ENCODE assay signal across 22 mouse cellular contexts in the genomic region with DNA sequence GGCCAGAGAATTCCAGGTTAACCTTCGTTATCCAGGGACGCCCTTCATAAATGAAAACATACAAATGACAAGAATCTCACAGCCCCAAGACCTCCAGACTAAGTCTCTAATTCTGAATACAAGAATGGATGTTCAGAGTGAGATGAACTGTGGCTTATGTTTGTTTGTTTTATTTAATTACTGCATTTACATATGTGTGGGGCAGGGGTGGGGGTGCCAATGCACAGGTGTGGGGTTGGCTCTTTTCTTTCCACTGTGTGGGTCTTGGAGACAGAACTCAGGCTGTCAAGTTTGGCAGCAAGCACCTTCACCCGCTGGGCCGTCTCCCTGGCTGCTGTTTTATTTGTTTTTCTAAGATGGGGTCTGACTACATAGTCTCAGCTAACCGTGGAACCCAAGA. TPM values are rescaled to one million over a fixed set of nuclear protein-coding genes. Genes with fewer than 3 reads are reported as not detected.
DNase-seq lines count a peak whose midpoint lies in the region; ATAC-seq and TF ChIP-seq lines count a peak whose summit lies in the region.
"Had no signal": no experiment of that assay in that cellular context is flagged by ENCODE, and none has a peak within 500 bp of the region (broad histone marks: within the 10 kb centered on the region; RNA-seq: fewer than 3 reads in every experiment).

No protein-coding gene starts in this region.

- no peak overlapping the region for H3K4me3 ChIP-seq in heart, embryonic 12.5 days
- H3K4me3 ChIP-seq in liver, embryonic 12.5 days: no peak overlapping the region
- no peak overlapping the region for H3K4me3 ChIP-seq in liver, embryonic 11.5 days (ENCODE audit: low read depth, low read length)
- peak overlapping the region; percentile 50; the same call in 1 of the 2 replicates for H3K4me3 ChIP-seq in E14TG2a.4 (replicated peaks; ENCODE audit: low read length)
- H3K4me3 ChIP-seq in ES-E14 (ENCODE audit: insufficient read depth in 1 of 2, low read depth in 1 of 2, low read length in 2 of 2, poor library complexity in 1 of 2, severe bottlenecking in 1 of 2): no peak overlapping the region; a peak in 1 of 4 replicates
- no peak overlapping the region for H3K4me3 ChIP-seq in gastrocnemius, adult 2 months
- H3K4me3 ChIP-seq: forebrain, embryonic 13.5 days; heart, embryonic 15.5 days had no signal

- no peak for ATAC-seq in heart, embryonic 12.5 days (ENCODE audit: insufficient number of reproducible peaks, low FRiP score)
- ATAC-seq in liver, embryonic 12.5 days: no peak
- no peak for ATAC-seq in liver, embryonic 11.5 days (replicated peaks; ENCODE audit: low FRiP score)
- no peak for ATAC-seq in inflammation-experienced regulatory T-cells, adult 6 months
- ATAC-seq: forebrain, embryonic 13.5 days; forebrain, postnatal 0 days had no signal

- in situ Hi-C loops in ES-E14 (cut with MboI; ENCODE audit: low sequenced_read_pairs in 2 of 2, unreplicated experiment in 2 of 2): no loop called here

- no peak for TF ChIP-seq CTCF in E14TG2a.4 (conservative IDR thresholded peaks at IDR 0.05; ENCODE audit: low read length)
- no peak for TF ChIP-seq CTCF in gastrocnemius, adult 2 months (IDR thresholded peaks at IDR 0.05)

- DNase-seq in heart, adult 18-20 months: no peak
- no peak for DNase-seq in liver, embryonic 11.5 days (ENCODE audit: low spot score)
- DNase-seq in ES-E14 (ENCODE audit: low read depth, low spot score): no peak
- DNase-seq in gastrocnemius, adult 2 months: no peak
- DNase-seq: adrenal gland, adult 2 months; adrenal gland, postnatal 25 days; cerebellum, adult 18-20 months; cerebellum, adult 9-11 months; cerebellum, postnatal 36 days; forebrain, postnatal 0 days; gastrocnemius, postnatal 25 days; heart, postnatal 14 days had no signal

- H3K27me3 ChIP-seq in heart, embryonic 12.5 days (replicated peaks): no peaks in the 10 kb centered on the region
- H3K27me3 ChIP-seq in liver, embryonic 12.5 days (replicated peaks): no peaks in the 10 kb centered on the region; the same call in 1 of the 2 replicates
- no peaks in the 10 kb centered on the region for H3K27me3 ChIP-seq in liver, embryonic 11.5 days (replicated peaks; ENCODE audit: control insufficient read depth, insufficient read depth, low read length)
- no peaks in the 10 kb centered on the region for H3K27me3 ChIP-seq in E14TG2a.4 (ENCODE audit: insufficient read depth, low read length)
- H3K27me3 ChIP-seq: forebrain, embryonic 13.5 days; heart, embryonic 15.5 days had no signal

- no peak overlapping the region for H3K9ac ChIP-seq in heart, embryonic 12.5 days
- H3K9ac ChIP-seq in liver, embryonic 12.5 days: no peak overlapping the region
- no peak overlapping the region; the same call in 1 of the 2 replicates for H3K9ac ChIP-seq in liver, embryonic 11.5 days (ENCODE audit: low read depth, low read length)
- peak overlapping the region; percentile 4; the same call in 1 of the 2 replicates for H3K9ac ChIP-seq in ES-E14 (ENCODE audit: insufficient read depth, low read depth, low read length, poor library complexity, severe bottlenecking)
- H3K9ac ChIP-seq: forebrain, embryonic 13.5 days; forebrain, postnatal 0 days; heart, embryonic 15.5 days; hindbrain, embryonic 14.5 days had no signal

- WGBS in heart, embryonic 12.5 days: 55% methylated on average over 5 of the region's 5 CpGs
- 72% methylated on average over 5 of the region's 5 CpGs for whole genome bisulfite sequencing in liver, embryonic 12.5 days (ENCODE audit: insufficient replicate concordance)
- WGBS in liver, embryonic 11.5 days: 65% methylated on average over 5 of the region's 5 CpGs

- peaks cover 47% of the 10 kb centered on the region for H3K36me3 ChIP-seq in heart, embryonic 12.5 days
- H3K36me3 ChIP-seq in liver, embryonic 12.5 days: peaks cover 25% of the 10 kb centered on the region
- H3K36me3 ChIP-seq in liver, embryonic 11.5 days (ENCODE audit: control insufficient read depth, insufficient read depth, low read length): peaks cover 16% of the 10 kb centered on the region; the same call in 1 of the 2 replicates
- H3K36me3 ChIP-seq in E14TG2a.4 (ENCODE audit: insufficient read depth, low read length) (peaks cover 63% of the 10 kb centered on the region), ES-E14 (ENCODE audit: control insufficient read depth, insufficient read depth, low read length, poor library complexity, severe bottlenecking) (peaks cover 44% of the 10 kb centered on the region)

- intact Hi-C loops in gastrocnemius, adult 2 months (cut with DNase I): no loop called here

- H3K27ac ChIP-seq in heart, embryonic 12.5 days (ENCODE audit: poor library complexity, severe bottlenecking): 0 out of 2 replicates have a peak overlapping the region, but pooled peaks have one; percentile 11
- peak overlapping the region; percentile 8; the same call in 1 of the 2 replicates for H3K27ac ChIP-seq in liver, embryonic 12.5 days
- no peak overlapping the region; the same call in 1 of the 2 replicates for H3K27ac ChIP-seq in liver, embryonic 11.5 days (ENCODE audit: low read depth, low read length)
- H3K27ac ChIP-seq in ES-E14 (ENCODE audit: insufficient read depth, low read depth, low read length, poor library complexity, severe bottlenecking): peak overlapping the region; percentile 77; the same call in 1 of the 2 replicates
- no peak overlapping the region for H3K27ac ChIP-seq in gastrocnemius, adult 2 months
- H3K27ac ChIP-seq: forebrain, embryonic 13.5 days; hindbrain, embryonic 14.5 days had no signal

- peaks cover 60% of the 10 kb centered on the region for H3K4me1 ChIP-seq in heart, embryonic 12.5 days (replicated peaks)
- H3K4me1 ChIP-seq in liver, embryonic 12.5 days: peaks cover 72% of the 10 kb centered on the region
- H3K4me1 ChIP-seq in liver, embryonic 11.5 days (replicated peaks; ENCODE audit: control insufficient read depth, insufficient read depth, low read length): peaks cover 52% of the 10 kb centered on the region
- H3K4me1 ChIP-seq in E14TG2a.4 (replicated peaks; ENCODE audit: low read depth, low read length) (peaks cover 85% of the 10 kb centered on the region), ES-E14 (ENCODE audit: control insufficient read depth in 2 of 2, insufficient read depth in 2 of 2, low read length in 2 of 2, poor library complexity in 1 of 2) (peaks cover 13 to 33% of the 10 kb centered on the region in 2 experiments)

- H3K4me2 ChIP-seq in heart, embryonic 12.5 days: no peak overlapping the region
- H3K4me2 ChIP-seq in liver, embryonic 12.5 days: no peak overlapping the region
- no peak overlapping the region for H3K4me2 ChIP-seq in liver, embryonic 11.5 days
- H3K4me2 ChIP-seq: forebrain, embryonic 13.5 days; heart, embryonic 15.5 days; hindbrain, embryonic 14.5 days had no signal

- no peaks in the 10 kb centered on the region for H3K9me3 ChIP-seq in heart, embryonic 12.5 days (replicated peaks)
- H3K9me3 ChIP-seq in liver, embryonic 12.5 days (replicated peaks): no peaks in the 10 kb centered on the region
- no peaks in the 10 kb centered on the region for H3K9me3 ChIP-seq in liver, embryonic 11.5 days (ENCODE audit: control insufficient read depth, low read length)
- H3K9me3 ChIP-seq in E14TG2a.4 (ENCODE audit: low read length) (no peaks in the 10 kb centered on the region), ES-E14 (ENCODE audit: control insufficient read depth, insufficient read depth, low read depth, low read length) (no peaks in the 10 kb centered on the region)
- H3K9me3 ChIP-seq: forebrain, embryonic 13.5 days; heart, embryonic 15.5 days had no signal

RNA-seq across cellular contexts. Expression of gene Nectin2, which starts 7.8 kb away (rescaled TPM):
- polyA plus RNA-seq in heart, embryonic 12.5 days (2016; fragmentation: Nextera tagmentation; extraction: Ambion mirVana): 99.1 and 101 TPM in 2 replicates
- 10 to 100 TPM; 28.5 to 30.0 TPM for total RNA-seq in heart, adult 18-20 months (2021)
- 31.9 and 34.4 TPM in 2 replicates for polyA plus RNA-seq in liver, embryonic 12.5 days (2016; fragmentation: Nextera tagmentation; extraction: Ambion mirVana)
- polyA plus RNA-seq in liver, embryonic 11.5 days (2014; fragmentation: Nextera tagmentation; extraction: Ambion mirVana): 55.9 and 58.4 TPM in 2 replicates
- 241 and 392 TPM in 2 replicates for total RNA-seq in ES-E14 (2012; rRNA removed)
- 1 to 10 TPM; 1.4 to 1.5 TPM for total RNA-seq in gastrocnemius, adult 2 months (2021)
- polyA plus RNA-seq in inflammation-experienced regulatory T-cells, adult 6 months (2017; shearing (Covaris generic)): 1 to 10 TPM in 1 of 3 experiments, under 1 TPM in 1, not detected in 1; 0.13 to 1.0 TPM

RNA-seq across cellular contexts. Expression of gene Tomm40, which starts 27.2 kb away (rescaled TPM):
- polyA plus RNA-seq in heart, embryonic 12.5 days (2016; fragmentation: Nextera tagmentation; extraction: Ambion mirVana): 160 and 166 TPM in 2 replicates
- 100 to 1,000 TPM in 1 of 2 experiments, 10 to 100 TPM in 1; 98.9 to 110 TPM for total RNA-seq in heart, adult 18-20 months (2021)
- polyA plus RNA-seq in liver, embryonic 12.5 days (2016; fragmentation: Nextera tagmentation; extraction: Ambion mirVana): 188 and 207 TPM in 2 replicates
- polyA plus RNA-seq in liver, embryonic 11.5 days (2014; fragmentation: Nextera tagmentation; extraction: Ambion mirVana): 259 and 264 TPM in 2 replicates
- total RNA-seq in ES-E14 (2012; rRNA removed): 342 and 366 TPM in 2 replicates
- 10 to 100 TPM; 41.0 to 52.4 TPM for total RNA-seq in gastrocnemius, adult 2 months (2021)
- 10 to 100 TPM in 1 of 3 experiments, 1 to 10 TPM in 2; 7.3 to 10.5 (median 8.0) TPM for polyA plus RNA-seq in inflammation-experienced regulatory T-cells, adult 6 months (2017; shearing (Covaris generic))

RNA-seq across cellular contexts. Expression of gene Bcam, which starts 28.3 kb away (rescaled TPM):
- polyA plus RNA-seq in heart, embryonic 12.5 days (2016; fragmentation: Nextera tagmentation; extraction: Ambion mirVana): 232 and 245 TPM in 2 replicates
- total RNA-seq in heart, adult 18-20 months (2021): 100 to 1,000 TPM; 192 to 199 TPM
- 11.1 and 11.3 TPM in 2 replicates for polyA plus RNA-seq in liver, embryonic 12.5 days (2016; fragmentation: Nextera tagmentation; extraction: Ambion mirVana)
- polyA plus RNA-seq in liver, embryonic 11.5 days (2014; fragmentation: Nextera tagmentation; extraction: Ambion mirVana): 17.5 and 21.8 TPM in 2 replicates
- 167 and 309 TPM in 2 replicates for total RNA-seq in ES-E14 (2012; rRNA removed)
- total RNA-seq in gastrocnemius, adult 2 months (2021): 10 to 100 TPM; 21.9 to 26.7 TPM
- 1 to 10 TPM; 1.1 to 2.3 (median 1.2) TPM for polyA plus RNA-seq in inflammation-experienced regulatory T-cells, adult 6 months (2017; shearing (Covaris generic))
- total RNA-seq: granulocyte monocyte progenitor cell, adult 5-6 weeks had no signal

RNA-seq across cellular contexts. Expression of gene Apoe, which starts 43.5 kb away (rescaled TPM):
- polyA plus RNA-seq in heart, embryonic 12.5 days (2016; fragmentation: Nextera tagmentation; extraction: Ambion mirVana): 399 and 400 TPM in 2 replicates
- 100 to 1,000 TPM; 270 to 319 TPM for total RNA-seq in heart, adult 18-20 months (2021)
- polyA plus RNA-seq in liver, embryonic 12.5 days (2016; fragmentation: Nextera tagmentation; extraction: Ambion mirVana): 1,254 and 1,289 TPM in 2 replicates
- polyA plus RNA-seq in liver, embryonic 11.5 days (2014; fragmentation: Nextera tagmentation; extraction: Ambion mirVana): 1,439 and 1,470 TPM in 2 replicates
- 683 and 2,144 TPM in 2 replicates for total RNA-seq in ES-E14 (2012; rRNA removed)
- total RNA-seq in gastrocnemius, adult 2 months (2021): 10 to 100 TPM; 38.0 to 61.8 TPM
- polyA plus RNA-seq in inflammation-experienced regulatory T-cells, adult 6 months (2017; shearing (Covaris generic)): 10 to 100 TPM in 2 of 3 experiments, 1 to 10 TPM in 1; 8.7 to 11.9 (median 10.6) TPM

RNA-seq across cellular contexts. Expression of gene Apoc1, which starts 50.0 kb away (rescaled TPM):
- polyA plus RNA-seq in heart, embryonic 12.5 days (2016; fragmentation: Nextera tagmentation; extraction: Ambion mirVana): 6.7 and 8.9 TPM in 2 replicates
- 10 to 100 TPM in 1 of 2 experiments, under 1 TPM in 1; 0.57 to 19.5 TPM for total RNA-seq in heart, adult 18-20 months (2021)
- 190 and 197 TPM in 2 replicates for polyA plus RNA-seq in liver, embryonic 12.5 days (2016; fragmentation: Nextera tagmentation; extraction: Ambion mirVana)
- 173 and 199 TPM in 2 replicates for polyA plus RNA-seq in liver, embryonic 11.5 days (2014; fragmentation: Nextera tagmentation; extraction: Ambion mirVana)
- 72.3 and 106 TPM in 2 replicates for total RNA-seq in ES-E14 (2012; rRNA removed)
- 1 to 10 TPM in 1 of 2 experiments, under 1 TPM in 1; 0.64 to 1.1 TPM for total RNA-seq in gastrocnemius, adult 2 months (2021)
- 1 to 10 TPM in 1 of 3 experiments, not detected in 2; 1.2 TPM for polyA plus RNA-seq in inflammation-experienced regulatory T-cells, adult 6 months (2017; shearing (Covaris generic))
- total RNA-seq: MEL had no signal
- polyA plus RNA-seq: C2C12 had no signal

Comparison
In these comparisons a context has a peak if more than half of its experiments do, and no peak if none do; other contexts are left out.
1. H3K27ac ChIP-seq: peak in heart, embryonic 12.5 days (single experiment), liver, embryonic 12.5 days (single experiment) and ES-E14 (single experiment); none in liver, embryonic 11.5 days (single experiment) and gastrocnemius, adult 2 months (single experiment).
2. RNA of gene Nectin2, which starts 7.8 kb away (polyA plus RNA-seq): 99.1 to 101 TPM in heart, embryonic 12.5 days, 55.9 to 58.4 TPM in liver, embryonic 11.5 days and 31.9 to 34.4 TPM in liver, embryonic 12.5 days; 0.13 to 1.0 TPM in inflammation-experienced regulatory T-cells, adult 6 months; every median in the first group is over 10 times any median in the second.
3. RNA of gene Tomm40, which starts 27.2 kb away (polyA plus RNA-seq): 259 to 264 TPM in liver, embryonic 11.5 days, 188 to 207 TPM in liver, embryonic 12.5 days and 160 to 166 TPM in heart, embryonic 12.5 days; 7.3 to 10.5 TPM in inflammation-experienced regulatory T-cells, adult 6 months; every median in the first group is over 10 times any median in the second.
4. RNA of gene Bcam, which starts 28.3 kb away (polyA plus RNA-seq): 232 to 245 TPM in heart, embryonic 12.5 days; 17.5 to 21.8 TPM in liver, embryonic 11.5 days, 11.1 to 11.3 TPM in liver, embryonic 12.5 days and 1.1 to 2.3 TPM in inflammation-experienced regulatory T-cells, adult 6 months; every median in the first group is over 10 times any median in the second.